Mouse (Mus musculus) subcutaneous adipose tissue, adult 2 months (tissue): ENCODE measurements around the gene Cbarp. TPM values are rescaled to one million over a fixed set of nuclear protein-coding genes. Genes with fewer than 3 reads are reported as not detected.

Source experiments
- polyA plus RNA-seq: library from polyadenylated mRNA; depleted of rRNA; stranded (reverse); fragments of >200 nt; gene quantifications from 2 replicates; pipeline ENCODE4 v1.2.3, GENCODE M21; 2012; ENCODE audit warnings: low replicate concordance; rRNA removed

Cbarp gene
- polyA plus RNA-seq, result 4.6 and 24.2 TPM in 2 replicates

GRCm38 (mm10) chr10:80140666-80141035 lies at the start of gene Cbarp:
Gene Cbarp, minus strand, starts transcription at chr10:80140835.

DNA sequence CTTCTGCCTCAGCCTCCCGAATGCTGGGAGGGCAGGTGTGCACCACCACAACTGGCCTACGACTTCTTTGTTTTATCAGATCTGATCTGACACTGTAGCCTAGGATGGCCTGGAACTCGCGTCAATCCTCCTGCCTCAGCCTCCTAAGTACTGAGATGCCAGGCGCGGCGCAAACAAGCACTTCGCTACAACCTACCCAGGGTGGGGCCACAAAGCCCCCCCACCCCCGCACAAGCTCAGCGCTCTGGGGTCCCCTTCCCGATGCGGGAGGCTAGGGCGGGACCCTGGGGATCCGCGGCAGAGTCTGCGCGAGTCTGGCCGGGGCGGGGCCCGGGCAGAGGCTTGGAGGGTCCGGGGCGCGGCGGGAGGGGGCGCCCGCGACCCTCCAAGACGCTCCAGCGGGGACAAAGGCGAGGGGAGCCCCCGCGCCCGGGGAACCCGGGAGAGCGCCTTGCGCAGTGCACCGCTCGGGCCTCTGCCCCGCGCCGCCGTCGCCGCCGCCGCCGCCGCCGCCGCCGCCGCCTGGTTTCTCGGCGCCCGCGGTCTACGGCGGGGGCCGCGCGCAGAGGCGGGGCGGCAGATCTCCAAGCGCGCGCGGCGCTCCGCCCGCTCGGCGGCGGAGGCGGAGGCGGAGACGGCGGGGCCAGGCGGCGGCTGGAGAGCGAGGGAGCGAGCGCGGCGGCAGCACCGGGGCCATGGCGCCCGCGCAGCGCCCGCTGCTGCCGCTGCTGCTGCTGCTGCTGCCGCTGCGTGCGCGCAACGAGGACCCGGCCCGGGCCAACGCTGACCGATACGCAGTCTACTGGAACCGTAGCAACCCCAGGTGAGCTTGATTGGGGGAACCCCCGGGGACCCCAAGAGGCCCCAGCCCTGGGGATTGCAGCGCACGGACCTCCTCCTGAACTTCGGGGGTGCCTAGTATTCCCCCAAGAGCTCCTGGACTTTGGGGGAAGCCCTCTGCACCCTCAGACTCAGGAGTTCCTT lies 38.7 kb upstream of the Cbarp start, which contains the start of gene Efna2:
TSS of gene Efna2 (plus strand) at position 415 of the 984 bp plus-strand sequence.

GRCm38 (mm10) chr10:80172527-80173292 lies 32.1 kb upstream of the Cbarp start, which contains the start of gene 1600002K03Rik:
Gene 1600002K03Rik, plus strand, starts transcription at chr10:80172944.

DNA sequence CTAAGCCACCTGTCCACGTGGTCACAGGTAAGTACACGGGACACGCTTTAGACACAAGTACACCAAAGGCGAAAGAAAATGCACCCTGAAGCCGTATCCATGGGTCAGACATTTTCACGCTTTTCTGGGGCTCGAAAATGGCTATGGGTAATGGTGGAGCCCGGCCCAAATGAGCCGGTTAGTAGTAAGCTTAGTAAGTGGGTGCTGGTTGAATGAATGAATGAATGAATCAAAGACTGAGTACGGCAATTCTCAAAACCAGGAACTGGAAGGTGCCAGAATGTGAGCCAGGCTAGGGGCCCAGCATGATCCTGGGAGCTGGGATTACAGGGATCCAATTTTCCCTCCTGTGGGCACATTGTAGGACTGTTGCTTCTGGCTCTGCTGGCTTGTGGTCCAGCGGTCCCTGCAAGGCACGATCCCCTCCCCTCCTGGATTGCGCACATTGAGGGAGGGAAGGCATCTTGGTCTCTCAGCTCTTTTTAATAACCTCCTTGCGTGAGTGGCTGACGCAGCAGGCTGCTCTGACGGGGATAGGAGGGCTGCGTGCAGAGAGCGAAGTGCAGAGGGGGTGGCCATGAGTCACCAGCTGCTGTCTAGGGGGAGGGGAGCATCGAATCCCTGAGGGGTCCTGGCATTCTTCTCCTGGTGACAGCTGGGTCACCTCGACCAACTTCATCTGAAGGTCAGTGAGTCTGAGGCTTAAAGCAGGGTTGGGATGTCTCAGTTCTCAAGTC lies 24.9 kb upstream of the Cbarp start, which contains the start of gene Cirbp:
TSS of gene Cirbp (plus strand) at position 594 of the 737 bp plus-strand sequence.

GRCm38 (mm10) chr10:80147719-80148601 lies 7.3 kb upstream of the Cbarp start, which contains the start of gene Midn:
Gene Midn, plus strand, starts transcription at chr10:80148272.

GRCm38 (mm10) chr10:80138553-80139438 lies 1.8 kb downstream of the Cbarp start, which contains the start of gene Atp5d:
Gene Atp5d, plus strand, starts transcription at chr10:80138632.

DNA sequence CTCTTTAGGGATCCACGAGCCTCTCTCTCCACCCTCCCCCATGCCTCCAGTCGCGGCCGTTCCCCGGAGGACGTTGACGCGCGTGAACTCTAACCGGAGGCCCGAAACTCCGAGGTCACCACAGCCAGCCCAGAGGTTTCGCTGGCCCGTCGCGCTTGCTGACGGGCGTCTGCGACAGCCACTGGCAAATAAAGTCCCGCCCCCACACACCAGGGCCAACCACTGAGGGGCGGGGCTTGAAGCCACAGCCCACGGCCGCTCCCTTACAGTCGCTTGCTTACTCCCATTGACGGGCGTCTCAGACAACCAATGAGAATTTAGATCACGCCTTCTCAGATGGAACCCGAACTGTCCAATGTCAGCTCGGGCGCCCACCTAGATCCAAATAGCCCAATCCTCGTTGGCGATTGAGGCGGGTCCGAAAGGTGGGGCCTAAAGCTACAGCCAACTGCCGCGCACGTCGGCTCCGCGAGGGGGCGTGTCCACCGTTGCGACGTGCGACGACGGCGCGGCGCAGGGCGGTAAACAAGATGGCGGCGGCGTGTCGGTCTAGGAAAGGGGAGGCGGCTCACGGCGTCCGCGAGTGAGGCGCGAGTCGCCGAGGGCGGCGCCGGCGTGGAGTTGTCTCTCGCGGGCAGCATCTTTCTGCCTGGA lies 25.2 kb downstream of the Cbarp start, which contains the start of gene Stk11:
TSS of gene Stk11 (plus strand) at position 514 of the 654 bp plus-strand sequence.

DNA sequence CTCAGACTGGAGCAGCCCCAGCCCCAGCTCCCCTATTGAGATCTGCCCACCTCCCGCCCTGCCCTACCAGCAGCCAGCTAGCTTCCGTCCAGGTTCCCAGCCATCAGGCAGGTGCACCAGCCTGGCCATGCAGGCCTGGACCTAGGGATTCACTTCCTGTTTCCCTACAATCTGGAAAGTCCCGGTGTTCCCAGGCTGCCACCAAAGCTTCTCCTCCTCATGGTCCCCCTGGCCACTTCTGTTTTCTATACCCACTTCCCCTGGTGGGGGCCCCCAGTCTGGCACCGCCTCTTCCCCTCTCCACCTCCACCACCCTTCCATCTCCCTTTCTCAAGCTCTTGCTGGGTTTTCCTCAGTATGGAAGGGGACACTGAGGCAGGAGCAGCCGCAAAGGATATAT lies 35.2 kb downstream of the Cbarp start, which contains the start of gene Sbno2:
TSS of gene Sbno2 (minus strand) at position 112 of the 400 bp plus-strand sequence.

Other genes with a start within 250 kb of the Cbarp start
- gene Cfd, start 250.0 kb downstream of the Cbarp start, polyA plus RNA-seq, result 21,080 and 31,020 TPM in 2 replicates
- 55.6 and 79.3 TPM in 2 replicates for gene Med16, start 231.9 kb downstream of the Cbarp start, polyA plus RNA-seq
- not detected in 2 replicates for gene Gm26602, start 230.0 kb downstream of the Cbarp start, polyA plus RNA-seq
- 9.9 and 10.5 TPM in 2 replicates for gene Kiss1r, start 223.9 kb downstream of the Cbarp start, polyA plus RNA-seq
- 145 and 176 TPM in 2 replicates for gene R3hdm4, start 219.6 kb downstream of the Cbarp start, polyA plus RNA-seq
- gene Arid3a, start 213.8 kb downstream of the Cbarp start, polyA plus RNA-seq, result 3.0 and 9.3 TPM in 2 replicates
- gene Wdr18, start 180.7 kb downstream of the Cbarp start, polyA plus RNA-seq, result 46.4 and 57.2 TPM in 2 replicates
- 0.10 and 0.13 TPM in 2 replicates for gene Grin3b, start 170.1 kb downstream of the Cbarp start, polyA plus RNA-seq
- 273 and 278 TPM in 2 replicates for gene Tmem259, start 156.5 kb downstream of the Cbarp start, polyA plus RNA-seq
- gene Cnn2, start 152.3 kb downstream of the Cbarp start, polyA plus RNA-seq, result 63.8 and 191 TPM in 2 replicates
- 15.1 and 17.4 TPM in 2 replicates for gene Abca7, start 144.3 kb downstream of the Cbarp start, polyA plus RNA-seq
- 32.7 and 52.3 TPM in 2 replicates for gene Arhgap45, start 124.2 kb downstream of the Cbarp start, polyA plus RNA-seq
- gene Polr2e, start 101.0 kb downstream of the Cbarp start, polyA plus RNA-seq, result 154 and 220 TPM in 2 replicates
- 955 and 2,154 TPM in 2 replicates for gene Gpx4, start 93.7 kb downstream of the Cbarp start, polyA plus RNA-seq
- gene Sbno2, start 35.3 kb downstream of the Cbarp start, polyA plus RNA-seq, result 43.1 and 60.1 TPM in 2 replicates
- 146 and 147 TPM in 2 replicates for gene Stk11, start 25.0 kb downstream of the Cbarp start, polyA plus RNA-seq
- 840 and 867 TPM in 2 replicates for gene Atp5d, start 2.2 kb downstream of the Cbarp start, polyA plus RNA-seq
- gene Midn, start 7.4 kb upstream of the Cbarp start, polyA plus RNA-seq, result 26.8 and 79.7 TPM in 2 replicates
- 85.6 and 156 TPM in 2 replicates for gene Cirbp, start 25.1 kb upstream of the Cbarp start, polyA plus RNA-seq
- 11.8 and 12.1 TPM in 2 replicates for gene 1600002K03Rik, start 32.1 kb upstream of the Cbarp start, polyA plus RNA-seq
- gene Efna2, start 38.6 kb upstream of the Cbarp start, polyA plus RNA-seq, result 5.8 and 12.4 TPM in 2 replicates
- 61.9 and 62.4 TPM in 2 replicates for gene Mum1, start 85.6 kb upstream of the Cbarp start, polyA plus RNA-seq
- 414 and 611 TPM in 2 replicates for gene Ndufs7, start 108.3 kb upstream of the Cbarp start, polyA plus RNA-seq
- gene Gamt, start 120.2 kb upstream of the Cbarp start, polyA plus RNA-seq, result 63.6 and 128 TPM in 2 replicates
- gene Dazap1, start 120.7 kb upstream of the Cbarp start, polyA plus RNA-seq, result 41.8 and 67.0 TPM in 2 replicates
- 1,097 and 1,999 TPM in 2 replicates for gene Rps15, start 151.6 kb upstream of the Cbarp start, polyA plus RNA-seq
- gene Apc2, start 155.1 kb upstream of the Cbarp start, polyA plus RNA-seq, result 1.6 and 3.1 TPM in 2 replicates
- gene 2310011J03Rik, start 179.7 kb upstream of the Cbarp start, polyA plus RNA-seq, result 63.1 and 73.9 TPM in 2 replicates
- gene Pcsk4, start 188.7 kb upstream of the Cbarp start, polyA plus RNA-seq, result 11.0 and 18.3 TPM in 2 replicates
- 29.5 and 41.3 TPM in 2 replicates for gene Reep6, start 189.1 kb upstream of the Cbarp start, polyA plus RNA-seq
- gene Adamtsl5, start 207.6 kb upstream of the Cbarp start, polyA plus RNA-seq, result 27.6 and 29.5 TPM in 2 replicates
- gene Plk5, start 215.6 kb upstream of the Cbarp start, polyA plus RNA-seq, result 0.12 TPM in 1 of 2 replicates, not detected in the other
- gene Mex3d, start 246.8 kb upstream of the Cbarp start, polyA plus RNA-seq, result 9.5 and 41.0 TPM in 2 replicates